Mouse (Mus musculus) subcutaneous adipose tissue, adult 2 months (tissue): ENCODE results near the gene Vrtn. TPM values are rescaled to one million over a fixed set of nuclear protein-coding genes. Genes with fewer than 3 reads are reported as not detected.

ENCODE experiments used
- polyA plus RNA-seq: library from polyadenylated mRNA; depleted of rRNA; stranded (reverse); fragments of >200 nt; gene quantifications from 2 replicates; pipeline ENCODE4 v1.2.3, GENCODE M21; 2012; ENCODE audit warnings: low replicate concordance; rRNA removed

The Vrtn gene
- polyA plus RNA-seq = not detected in 2 replicates

DNA sequence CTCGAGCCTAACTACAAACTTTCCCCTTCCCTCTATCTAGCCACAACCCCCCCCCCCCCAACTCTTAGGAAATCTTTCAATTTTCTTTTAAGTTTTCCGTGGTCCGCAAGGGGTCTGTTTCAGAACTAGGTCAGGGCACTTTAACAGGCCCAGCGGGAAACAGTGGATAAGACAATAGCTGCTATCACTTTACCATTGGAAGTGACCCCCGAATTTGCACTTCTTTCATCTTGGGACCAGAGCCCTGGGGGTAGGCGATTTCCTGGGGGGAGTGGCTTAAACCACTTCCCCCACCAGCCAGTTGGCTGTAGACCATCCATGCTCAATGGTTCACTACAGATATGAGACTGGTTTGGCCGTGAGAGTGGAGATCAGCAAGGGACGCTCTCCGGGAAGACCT, at the start of gene Vrtn:
Vrtn (plus strand) TSS at position 366 of the 400 bp plus-strand sequence.

DNA sequence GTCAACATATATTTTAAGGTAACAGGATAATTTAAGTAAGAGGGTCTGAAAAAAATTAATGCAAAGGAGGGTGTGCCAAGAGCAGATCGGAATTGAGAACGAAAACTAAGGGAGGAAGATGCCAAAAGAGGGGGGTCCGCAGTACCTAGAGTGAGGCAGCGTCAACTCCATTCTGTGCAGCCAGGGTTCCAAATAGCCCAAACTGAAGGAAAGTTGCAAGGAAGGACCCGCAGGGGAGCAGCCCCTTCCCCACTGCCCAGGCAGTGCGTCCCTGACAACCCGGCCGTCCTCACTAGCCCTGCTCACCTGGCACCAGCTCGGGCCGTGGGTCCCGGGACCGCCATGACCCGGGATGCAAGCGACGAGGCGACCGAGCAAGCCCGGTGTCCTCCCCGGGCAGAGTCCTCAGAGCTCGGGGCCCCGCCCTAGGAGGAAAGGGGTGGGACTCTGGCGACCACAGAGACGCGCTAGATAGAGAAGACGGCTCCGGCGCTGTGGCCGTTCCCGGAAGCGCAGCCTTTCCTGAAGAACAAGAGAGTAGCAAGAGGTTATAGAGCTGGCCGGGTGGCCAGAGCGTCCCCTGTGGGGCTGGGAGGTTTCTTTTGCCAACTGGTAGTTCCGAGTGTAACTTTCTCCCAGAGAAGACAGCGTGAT, 23.7 kb upstream of the Vrtn start, which contains the start of gene Abcd4:
Abcd4 (minus strand) TSS at position 437 of the 654 bp plus-strand sequence.

DNA sequence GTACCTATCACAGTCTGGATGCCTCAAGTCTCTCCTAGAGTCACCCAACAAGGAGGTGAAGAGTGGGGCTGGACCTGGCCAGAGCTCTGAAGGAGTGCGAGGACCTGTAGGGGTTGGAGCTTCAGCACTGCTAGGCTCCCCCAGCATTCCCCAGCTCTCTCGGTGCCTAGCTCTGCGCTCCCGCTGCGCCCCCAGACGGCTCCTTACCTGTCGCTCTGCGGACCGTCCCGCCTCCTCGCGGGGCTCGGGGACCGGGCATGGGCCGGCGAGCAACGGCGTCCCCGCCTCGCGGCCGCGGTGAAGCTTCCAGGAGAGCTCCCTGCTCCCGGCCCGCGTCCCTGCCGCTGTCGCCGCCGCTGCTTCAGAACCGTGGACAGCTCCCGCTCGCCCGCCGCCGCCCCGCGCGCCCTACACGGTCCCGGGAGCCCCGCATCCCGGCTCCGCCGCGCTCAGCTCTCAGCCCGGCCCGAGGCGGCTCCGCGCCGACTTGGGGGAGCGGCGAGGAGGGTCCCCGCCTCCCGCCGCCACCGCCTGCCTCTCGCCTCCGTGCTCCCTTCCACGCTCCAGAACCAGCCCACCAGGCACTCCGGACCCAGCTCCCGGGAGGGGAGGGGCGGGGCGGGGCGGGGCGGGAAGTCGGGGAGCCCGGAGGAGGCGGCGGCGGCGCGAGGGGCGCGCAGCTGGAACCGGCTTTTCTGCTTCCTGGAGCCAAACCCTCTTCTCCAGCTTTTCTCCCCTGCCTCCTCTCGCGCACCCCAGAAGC, 57.7 kb downstream of the Vrtn start, which contains the start of gene Syndig1l:
Syndig1l (minus strand) TSS at position 513 of the 763 bp plus-strand sequence.

Other genes with a start within 250 kb of the Vrtn start
- 14.3 and 18.4 TPM in 2 replicates for gene Entpd5, start 232.0 kb upstream of the Vrtn start, polyA plus RNA-seq
- gene Bbof1, start 231.9 kb upstream of the Vrtn start, polyA plus RNA-seq = 0.22 and 0.27 TPM in 2 replicates
- 5.2 and 6.0 TPM in 2 replicates for gene Rnf113a2, start 223.8 kb upstream of the Vrtn start, polyA plus RNA-seq
- gene Aldh6a1, start 190.0 kb upstream of the Vrtn start, polyA plus RNA-seq = 83.5 and 170 TPM in 2 replicates
- gene Lin52, start 189.6 kb upstream of the Vrtn start, polyA plus RNA-seq = 16.7 and 24.1 TPM in 2 replicates
- not detected in 2 replicates for gene Vsx2, start 71.3 kb upstream of the Vrtn start, polyA plus RNA-seq
- 34.7 and 35.7 TPM in 2 replicates for gene Abcd4, start 23.6 kb upstream of the Vrtn start, polyA plus RNA-seq
- gene Syndig1l, start 57.8 kb downstream of the Vrtn start, polyA plus RNA-seq = not detected in 2 replicates
- gene Npc2, start 132.1 kb downstream of the Vrtn start, polyA plus RNA-seq = 273 and 604 TPM in 2 replicates
- 76.5 and 154 TPM in 2 replicates for gene Isca2, start 132.2 kb downstream of the Vrtn start, polyA plus RNA-seq
- gene Ltbp2, start 235.5 kb downstream of the Vrtn start, polyA plus RNA-seq = 7.3 and 14.6 TPM in 2 replicates